Mouse (Mus musculus) gastrocnemius, postnatal 14 days (tissue): ENCODE results near the gene Col15a1. TPM values are rescaled to one million over a fixed set of nuclear protein-coding genes. Genes with fewer than 3 reads are reported as not detected.

ENCODE experiments used
- DNase-seq: peaks from one replicate; pipeline ENCODE4 v3.0.0; 2021; ENCODE audit warnings: mixed read lengths
- intact Hi-C: fragments of 180-260 bp; cut with DNase I; formaldehyde crosslinking; loops from one replicate; pipeline ENCODE4 v1.15.1; 2025; ENCODE audit warnings: low total_unique reads
- total RNA-seq, 2 experiments: library from RNA; stranded (reverse); gene quantifications; 2 replicates each; pipeline ENCODE4 v1.2.3; 2021

Col15a1 gene
- total RNA-seq, 2 experiments from 2014 or later: 212 to 288 TPM

DNA sequence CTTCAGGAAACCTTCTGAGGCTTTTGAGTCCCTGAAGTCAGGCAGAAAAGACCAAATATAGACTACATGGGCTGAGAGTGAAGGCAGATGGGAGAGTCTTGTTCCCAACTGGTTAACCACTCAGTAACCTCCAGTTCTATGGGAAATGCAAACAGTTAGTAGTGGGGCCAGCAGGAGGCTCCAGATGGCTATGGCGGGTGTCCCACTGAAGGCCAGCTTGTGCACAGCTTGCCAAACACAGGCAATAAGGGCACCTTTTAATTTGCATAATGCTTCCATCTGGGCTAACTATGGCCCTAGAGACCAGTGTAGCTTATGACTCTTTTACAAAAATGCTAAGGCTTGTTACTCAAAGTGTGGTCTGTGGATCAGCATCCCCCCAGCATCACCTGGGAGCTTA is 83.1 kb downstream of the Col15a1 start:
- intact Hi-C loops: no loop called here
- no peak for DNase-seq

- intact Hi-C loops: no loop called here
Measured at GRCm38 (mm10) chr4:47292956-47293355, 85.0 kb downstream of the Col15a1 start.

GRCm38 (mm10) chr4:47293771-47294543 is 86.0 kb downstream of the Col15a1 start:
- intact Hi-C loops: no loop called here
- peak; percentile 79 for DNase-seq

More at GRCm38 (mm10) chr4:47292956-47293355, 85.0 kb downstream of the Col15a1 start:
- no peak for DNase-seq

DNA sequence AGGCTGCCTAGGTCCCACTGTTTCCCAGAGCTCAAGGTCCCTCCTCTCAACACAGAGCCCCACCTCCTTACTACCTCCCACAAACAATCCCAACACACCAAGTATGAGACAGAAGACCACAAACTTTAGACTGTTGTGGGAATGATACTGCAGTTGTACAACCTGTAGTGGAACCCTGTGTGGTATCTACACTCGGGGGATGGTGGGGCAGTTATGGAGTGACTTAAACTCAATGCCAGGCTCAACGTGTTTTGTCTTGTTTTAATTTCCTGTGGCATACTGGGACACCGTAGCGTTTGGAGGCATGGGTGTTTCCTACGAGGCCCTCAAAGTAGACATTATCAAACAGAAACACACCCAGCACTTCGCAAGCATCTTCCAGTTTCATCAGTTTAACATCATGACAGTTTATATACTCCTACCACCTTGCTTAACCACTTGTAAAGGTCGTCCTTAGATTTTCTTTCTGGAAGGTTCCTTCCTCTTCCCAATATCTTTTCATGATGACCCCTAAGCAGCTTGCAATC is 86.6 kb downstream of the Col15a1 start:
- intact Hi-C loops: no loop called here
- no peak for DNase-seq

- intact Hi-C loops: no loop called here
- DNase-seq: peak; percentile 72
Measured at GRCm38 (mm10) chr4:47295547-47295946, 87.6 kb downstream of the Col15a1 start.

DNA sequence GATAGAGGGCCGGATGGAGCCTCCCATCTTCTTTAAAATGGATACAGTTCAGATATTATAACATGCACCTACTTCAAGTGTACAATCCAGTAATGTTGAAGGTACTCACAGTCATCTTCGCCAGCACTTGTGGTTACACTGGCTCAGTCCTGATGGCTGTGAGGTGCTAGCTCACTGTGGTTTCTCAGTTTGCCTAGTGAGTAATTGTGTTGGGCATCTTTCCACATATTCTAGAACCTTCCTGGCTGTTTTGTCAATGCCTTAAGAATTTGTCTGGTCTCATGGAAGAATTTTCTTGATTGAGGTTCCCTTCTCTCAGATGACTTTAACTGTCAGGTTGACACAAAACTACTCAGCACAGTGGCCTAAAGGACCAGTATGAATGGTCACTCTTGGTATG is 92.7 kb downstream of the Col15a1 start:
- no peak for DNase-seq
- intact Hi-C loops: no loop called here

GRCm38 (mm10) chr4:47302610-47303009 is 94.6 kb downstream of the Col15a1 start:
- no peak for DNase-seq
- intact Hi-C loops: no loop called here

GRCm38 (mm10) chr4:47303340-47303998 is 95.5 kb downstream of the Col15a1 start:
- intact Hi-C loops: no loop called here
- no peak for DNase-seq

DNA sequence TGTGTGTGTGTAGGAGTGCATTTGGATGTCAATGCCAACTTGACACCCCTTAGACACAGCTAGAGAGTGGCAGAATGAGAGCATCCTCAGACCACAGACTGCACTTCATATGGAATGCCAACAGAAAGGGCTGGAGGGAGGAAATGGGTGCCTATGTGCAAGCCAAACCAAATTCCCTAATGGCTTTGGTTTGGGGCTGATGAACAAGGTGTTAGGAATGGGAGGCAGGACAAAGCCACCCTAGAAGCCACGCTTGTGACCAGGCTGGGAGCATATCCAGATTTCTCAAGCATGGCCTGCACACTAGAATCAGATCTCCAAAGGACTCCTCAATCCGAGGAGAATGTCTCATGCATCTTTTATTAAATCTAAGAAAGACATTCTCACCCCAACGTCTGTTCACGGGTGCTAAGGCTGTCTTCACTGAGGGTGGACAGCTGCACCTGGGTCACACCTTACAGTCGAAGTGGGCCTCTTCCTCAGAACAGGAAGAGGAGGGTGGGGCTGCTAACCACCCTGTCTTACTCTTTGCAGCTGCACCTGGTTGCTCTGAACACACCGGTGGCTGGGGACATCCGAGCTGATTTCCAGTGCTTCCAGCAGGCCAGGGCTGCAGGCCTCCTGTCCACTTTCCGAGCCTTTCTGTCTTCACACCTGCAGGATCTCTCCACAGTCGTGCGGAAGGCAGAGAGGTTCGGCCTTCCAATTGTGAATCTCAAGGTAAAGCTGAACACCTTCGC is 102.1 kb downstream of the Col15a1 start:
- no peak for DNase-seq
- intact Hi-C loops: no loop called here

DNA sequence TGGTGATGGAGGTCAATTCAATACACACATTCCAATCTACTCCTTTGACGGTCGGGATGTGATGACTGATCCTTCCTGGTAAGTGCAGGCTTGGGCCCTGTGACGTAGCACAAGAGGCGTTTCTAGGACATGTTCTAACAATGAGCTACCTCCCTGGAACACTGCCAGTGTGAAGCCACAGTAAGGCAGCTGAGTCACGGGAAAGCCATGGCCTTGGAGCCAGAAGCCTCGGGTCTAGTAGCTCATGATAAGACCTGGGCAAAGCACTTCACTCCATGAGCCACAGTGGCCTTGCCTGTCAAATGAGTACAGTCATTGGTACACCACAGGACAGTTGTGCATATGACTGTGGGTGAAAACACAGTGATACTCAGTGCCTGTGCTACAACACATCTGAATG is 102.9 kb downstream of the Col15a1 start:
- intact Hi-C loops: no loop called here
- DNase-seq: no peak

GRCm38 (mm10) chr4:47311467-47311866 is 103.5 kb downstream of the Col15a1 start:
- DNase-seq: no peak
- intact Hi-C loops: no loop called here

GRCm38 (mm10) chr4:47311929-47312328 is 104.0 kb downstream of the Col15a1 start:
- intact Hi-C loops: no loop called here
- no peak for DNase-seq

DNA sequence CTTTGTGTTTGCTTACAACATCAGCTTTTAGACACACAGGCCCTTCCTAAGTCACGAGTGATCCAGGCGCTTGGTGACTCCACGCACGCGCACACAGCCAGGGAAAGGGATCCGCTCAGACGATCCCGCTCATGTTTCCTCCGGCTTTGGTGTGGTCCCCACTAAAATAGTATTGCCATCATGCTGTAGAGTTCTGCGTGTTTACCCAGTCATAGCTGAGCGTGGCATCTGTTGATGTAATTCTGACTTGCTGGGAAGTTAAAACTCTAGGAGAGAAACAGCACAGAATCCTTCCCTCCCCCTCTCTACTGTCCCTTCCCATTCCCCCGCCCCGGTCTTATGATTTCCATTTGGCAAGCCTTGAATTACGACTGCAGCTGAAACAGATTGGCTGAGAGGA is 104.7 kb downstream of the Col15a1 start:
- DNase-seq: peak; percentile 26

GRCm38 (mm10) chr4:47313710-47314410 is 105.9 kb downstream of the Col15a1 start:
- no peak for DNase-seq
- intact Hi-C loops: no loop called here

More for the DNA sequence above, 104.7 kb downstream of the Col15a1 start:
- intact Hi-C loops: no loop called here

GRCm38 (mm10) chr4:47315458-47315857 is 107.5 kb downstream of the Col15a1 start:
- intact Hi-C loops: no loop called here

DNA sequence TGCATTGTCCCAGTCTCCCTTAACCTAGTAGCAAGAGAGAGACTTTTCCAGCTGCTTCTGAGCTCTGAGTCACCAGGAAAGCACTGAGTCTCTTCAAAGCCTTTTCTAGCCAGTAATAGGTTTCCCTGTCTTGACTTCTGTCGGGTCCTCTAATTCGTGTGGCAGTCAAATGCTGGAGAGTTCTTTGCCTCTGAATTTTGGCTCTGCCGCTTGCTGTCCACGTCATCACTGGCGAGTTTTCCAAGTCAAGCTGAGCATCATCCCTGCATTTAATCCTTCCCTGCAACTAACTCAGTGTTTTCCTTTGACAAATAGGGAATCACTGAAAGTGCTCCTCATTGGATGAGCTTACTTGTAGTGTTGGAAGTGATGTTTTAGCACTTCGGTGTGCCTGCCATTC is 108.5 kb downstream of the Col15a1 start:
- peak; percentile 52 for DNase-seq
- intact Hi-C loops: no loop called here

More at GRCm38 (mm10) chr4:47315458-47315857, 107.5 kb downstream of the Col15a1 start:
- DNase-seq: no peak

DNA sequence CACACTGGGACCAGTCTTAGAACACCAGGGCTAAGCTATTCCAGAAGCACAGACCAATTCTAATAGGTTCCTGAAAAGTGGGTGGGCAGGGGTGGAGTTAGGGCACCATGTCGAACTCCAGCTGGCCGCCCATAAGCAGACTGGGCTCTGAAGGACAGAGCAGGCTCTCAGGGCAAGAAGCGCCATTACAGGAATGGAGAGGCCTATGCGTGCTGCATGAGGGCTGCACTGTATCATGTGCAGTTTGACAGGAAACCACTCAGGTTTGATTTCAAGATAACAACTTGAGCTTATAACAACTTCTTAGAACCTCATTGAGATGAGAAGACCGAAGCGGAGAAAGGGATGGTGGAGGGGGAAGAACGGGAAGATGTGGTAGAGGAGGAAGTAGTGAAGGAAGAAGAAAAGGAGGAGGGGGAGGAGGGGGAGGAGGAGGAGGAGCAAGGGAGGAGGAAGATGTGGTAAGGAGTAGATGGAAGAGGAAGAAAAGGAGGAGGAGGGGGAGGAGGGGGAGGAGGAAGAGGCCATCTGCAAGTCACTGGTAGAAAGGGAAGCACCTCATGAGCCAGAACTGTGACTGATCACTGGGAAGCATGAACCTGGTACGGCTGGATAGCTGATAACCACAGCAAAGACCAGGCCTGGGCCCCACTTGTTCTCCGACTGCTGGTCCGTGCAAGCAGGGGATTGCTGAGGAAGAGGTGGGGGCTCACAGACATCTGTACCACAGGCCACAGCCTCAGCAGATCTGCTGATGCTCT is 111.8 kb downstream of the Col15a1 start:
- DNase-seq: no peak
- intact Hi-C loops: no loop called here

DNA sequence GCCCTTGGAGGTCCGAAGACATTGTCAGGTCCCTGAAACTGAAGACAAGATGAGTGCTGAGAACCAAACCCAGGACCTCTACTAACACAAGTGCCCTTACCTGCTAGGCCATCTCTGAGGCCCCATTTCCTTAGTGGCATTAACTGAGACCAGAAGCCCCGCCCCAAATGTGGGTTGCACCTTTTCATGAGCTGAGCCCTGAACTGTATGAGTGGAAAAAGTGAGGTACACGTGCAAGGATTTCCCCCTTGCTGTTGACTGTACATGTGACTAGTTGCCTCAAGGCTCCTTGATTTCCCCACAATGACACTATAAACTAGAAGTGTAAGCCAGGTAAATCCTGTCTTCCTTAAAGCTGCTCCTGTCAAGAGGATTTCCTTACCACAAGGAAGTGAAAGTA is 114.4 kb downstream of the Col15a1 start:
- intact Hi-C loops: no loop called here
- no peak for DNase-seq

DNA sequence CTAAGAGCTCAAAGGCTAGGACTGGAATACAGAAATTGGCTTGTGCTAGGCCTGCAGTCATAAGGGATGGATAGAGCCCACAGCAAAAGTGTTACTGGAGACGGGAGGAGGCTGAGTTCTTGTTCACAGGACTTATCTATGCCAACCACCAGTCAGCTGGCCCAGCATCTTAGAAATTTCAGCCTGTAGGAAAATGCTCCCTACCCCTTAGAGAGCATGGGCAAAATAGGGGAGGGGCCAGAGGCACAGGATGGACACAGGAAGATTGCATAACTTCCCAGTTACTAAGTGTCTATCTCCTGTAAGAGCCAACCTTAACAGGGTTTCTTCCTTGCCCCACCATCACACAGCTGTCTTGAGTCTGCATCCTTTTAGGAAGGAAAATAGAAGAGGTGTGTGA is 116.2 kb downstream of the Col15a1 start:
- intact Hi-C loops: no loop called here
- DNase-seq: no peak
